Mouse (Mus musculus): ENCODE measurements around the gene A3galt2.

Gene A3galt2

DNA sequence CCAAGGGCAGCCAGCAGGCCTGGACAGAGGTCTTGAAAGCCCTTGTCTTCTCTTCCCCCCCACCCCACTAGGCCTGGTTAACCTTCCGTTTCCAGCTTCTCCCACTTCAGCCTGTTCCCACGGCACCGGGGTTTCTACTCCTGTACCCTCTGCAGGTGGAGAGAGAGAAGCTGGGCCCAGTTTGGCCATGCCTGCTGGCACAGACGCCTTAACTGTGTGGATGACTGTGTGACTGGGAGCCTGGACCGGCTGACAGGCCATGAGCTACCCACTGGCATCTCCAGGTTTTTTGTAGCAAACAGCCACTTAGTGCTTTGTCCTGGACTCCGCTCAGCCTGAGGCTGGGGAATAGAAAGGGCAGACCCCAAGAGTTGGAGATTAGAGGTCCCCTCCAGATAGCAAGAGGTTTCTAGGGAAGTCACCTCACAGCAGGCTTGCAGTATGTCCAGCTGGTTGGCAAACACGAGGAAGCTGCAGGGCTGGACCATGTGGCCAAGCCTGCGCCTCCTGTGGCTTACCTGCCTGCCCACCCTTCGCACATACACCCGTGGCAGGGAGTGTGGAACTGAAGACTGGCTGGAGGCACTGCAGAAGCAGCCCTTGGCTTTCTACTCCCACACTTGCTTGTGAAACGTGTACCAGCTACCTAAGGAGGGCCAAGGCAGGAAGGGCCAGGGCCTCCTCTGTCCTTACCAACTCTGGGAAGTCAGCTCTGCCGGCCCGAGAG lies 3.0 kb upstream of the A3galt2 start:
- DNase-seq (ENCODE audit: low read depth in 1 of 2, low spot score in 2 of 2), result no peak

DNA sequence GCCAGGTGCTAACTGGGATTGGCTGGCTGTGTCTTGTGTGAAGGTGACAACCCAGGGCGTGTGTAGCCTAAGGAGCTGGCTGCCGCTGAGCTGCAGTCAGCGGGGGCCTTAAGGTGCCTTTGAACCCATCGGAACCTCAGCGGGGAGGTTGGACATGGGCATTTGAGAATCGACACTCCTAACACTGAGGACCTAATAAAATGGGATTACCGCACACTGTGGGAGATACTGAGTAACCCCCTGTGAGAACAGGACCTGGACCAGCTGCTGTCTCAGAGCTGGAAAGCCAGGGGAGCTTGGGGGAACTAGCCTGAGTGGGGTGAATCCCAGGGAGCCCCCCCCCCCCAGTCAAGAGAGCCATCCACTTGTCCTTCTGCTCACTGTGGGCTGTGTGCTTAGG lies 1.6 kb upstream of the A3galt2 start:
- DNase-seq (ENCODE audit: low read depth in 1 of 2, low spot score in 2 of 2), result no peak

DNA sequence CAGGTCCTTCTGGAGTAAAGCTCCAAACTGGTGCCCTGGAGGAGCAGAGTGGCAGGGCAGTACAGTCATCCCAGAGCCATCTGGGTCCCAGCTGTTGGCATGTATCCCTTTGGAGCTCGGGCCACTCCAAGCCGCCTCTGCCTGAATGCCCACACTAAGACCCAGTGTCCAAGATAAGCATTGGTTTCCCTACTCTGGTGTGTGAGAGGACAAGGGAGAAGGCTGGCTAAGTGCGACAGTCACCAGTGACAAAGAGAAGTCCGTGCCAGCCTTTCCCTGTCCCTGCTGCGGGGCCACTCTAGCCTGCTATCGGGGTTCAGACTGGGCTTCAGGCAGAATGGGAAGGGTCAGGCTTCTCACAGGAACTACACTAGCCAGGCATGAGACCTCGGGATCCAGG lies 736 bp downstream of the A3galt2 start:
- DNase-seq (ENCODE audit: low read depth in 1 of 2, low spot score in 2 of 2), result no peak

- no peak for DNase-seq (ENCODE audit: low read depth in 1 of 2, low spot score in 2 of 2)
Measured at GRCm38 (mm10) chr4:128759214-128759613, 4.0 kb downstream of the A3galt2 start.

- DNase-seq (ENCODE audit: low read depth in 1 of 2, low spot score in 2 of 2), result no peak
Measured at GRCm38 (mm10) chr4:128760029-128760428, 4.9 kb downstream of the A3galt2 start.

GRCm38 (mm10) chr4:128766929-128767328 lies 11.8 kb downstream of the A3galt2 start:
- no peak for DNase-seq (ENCODE audit: low read depth in 1 of 2, low spot score in 2 of 2)

- DNase-seq (ENCODE audit: low read depth in 1 of 2, low spot score in 2 of 2), result no peak
Measured at GRCm38 (mm10) chr4:128768120-128768519, 13.0 kb downstream of the A3galt2 start.

DNA sequence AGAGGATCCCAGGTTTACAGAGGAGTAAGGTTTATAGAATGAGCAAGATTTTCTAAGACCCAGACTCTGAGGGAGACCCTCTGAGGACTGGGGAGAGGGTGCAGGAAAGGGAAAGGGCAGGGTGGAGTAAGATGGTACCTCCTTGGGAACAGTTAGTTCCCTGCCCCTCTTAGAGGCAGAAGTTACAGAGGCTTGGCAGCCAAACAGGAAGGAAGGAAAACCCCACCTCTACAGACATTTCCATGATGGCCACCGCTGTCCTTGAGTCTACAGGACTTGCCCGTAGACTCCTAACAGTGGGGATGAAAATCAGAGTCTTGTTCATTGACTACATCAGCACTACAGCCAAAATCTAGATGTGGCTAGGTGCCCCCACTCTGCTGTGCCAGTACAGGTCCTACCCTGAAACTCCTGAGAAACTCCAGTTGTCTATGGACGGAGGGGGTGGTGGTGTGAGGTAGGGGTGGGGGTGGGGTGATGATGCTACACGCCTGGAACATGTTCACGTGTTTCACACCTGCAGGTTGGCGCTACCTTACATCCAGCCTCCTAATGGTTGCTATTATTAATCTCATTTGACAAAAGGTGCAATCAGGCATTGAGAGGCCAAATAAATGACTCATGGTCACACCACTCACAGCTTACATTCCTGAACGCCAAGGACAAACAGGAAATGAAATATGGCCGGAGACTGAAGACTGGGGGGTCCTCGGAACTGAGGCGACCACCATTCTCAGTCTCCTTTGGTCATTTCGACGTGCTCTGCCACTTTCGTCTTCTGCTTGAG lies 14.6 kb downstream of the A3galt2 start:
- DNase-seq (ENCODE audit: low read depth in 1 of 2, low spot score in 2 of 2), result no peak

DNA sequence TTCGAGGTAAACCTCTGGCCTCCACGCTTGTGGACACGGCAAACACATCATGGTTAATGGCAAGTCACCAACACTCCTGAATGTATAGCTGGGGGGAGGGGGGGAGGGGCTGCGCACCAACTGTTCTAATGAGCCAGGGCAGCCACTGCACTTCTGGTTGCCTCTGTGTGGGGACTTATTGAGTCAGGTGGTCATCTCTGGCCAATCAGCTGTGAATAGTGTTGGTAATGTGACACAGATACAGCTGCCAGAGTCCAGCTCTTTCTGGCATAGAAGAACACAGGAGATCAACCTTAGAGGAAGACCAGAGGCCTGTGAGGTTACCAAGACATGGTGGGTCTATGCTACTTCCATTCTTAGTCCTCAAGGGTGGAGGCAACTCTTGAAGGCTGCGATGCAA lies 15.5 kb downstream of the A3galt2 start:
- DNase-seq (ENCODE audit: low read depth in 1 of 2, low spot score in 2 of 2), result no peak

DNA sequence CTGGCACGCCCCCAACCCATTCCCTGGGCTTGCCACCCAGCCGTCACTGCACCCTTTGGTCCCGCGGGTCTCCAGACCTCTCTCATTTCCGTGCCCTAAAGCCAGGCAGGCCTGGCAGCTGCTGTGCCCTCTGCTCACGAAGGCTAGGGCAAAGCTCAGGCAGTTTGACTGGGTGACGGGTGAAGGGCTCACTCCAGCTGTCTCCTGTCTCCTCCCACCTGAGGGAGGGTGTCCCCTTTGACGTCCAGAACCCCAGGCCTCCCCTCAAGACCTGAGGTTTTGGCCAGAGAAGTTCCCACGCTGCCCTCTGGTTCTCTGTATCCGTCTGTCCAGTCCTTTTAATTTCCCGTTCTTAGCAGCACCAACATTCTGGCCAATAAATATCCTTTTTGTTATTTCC lies 18.7 kb downstream of the A3galt2 start:
- no peak for DNase-seq (ENCODE audit: low read depth in 1 of 2, low spot score in 2 of 2)

GRCm38 (mm10) chr4:128774467-128774866 lies 19.3 kb downstream of the A3galt2 start:
- no peak for DNase-seq (ENCODE audit: low read depth in 1 of 2, low spot score in 2 of 2)

DNA sequence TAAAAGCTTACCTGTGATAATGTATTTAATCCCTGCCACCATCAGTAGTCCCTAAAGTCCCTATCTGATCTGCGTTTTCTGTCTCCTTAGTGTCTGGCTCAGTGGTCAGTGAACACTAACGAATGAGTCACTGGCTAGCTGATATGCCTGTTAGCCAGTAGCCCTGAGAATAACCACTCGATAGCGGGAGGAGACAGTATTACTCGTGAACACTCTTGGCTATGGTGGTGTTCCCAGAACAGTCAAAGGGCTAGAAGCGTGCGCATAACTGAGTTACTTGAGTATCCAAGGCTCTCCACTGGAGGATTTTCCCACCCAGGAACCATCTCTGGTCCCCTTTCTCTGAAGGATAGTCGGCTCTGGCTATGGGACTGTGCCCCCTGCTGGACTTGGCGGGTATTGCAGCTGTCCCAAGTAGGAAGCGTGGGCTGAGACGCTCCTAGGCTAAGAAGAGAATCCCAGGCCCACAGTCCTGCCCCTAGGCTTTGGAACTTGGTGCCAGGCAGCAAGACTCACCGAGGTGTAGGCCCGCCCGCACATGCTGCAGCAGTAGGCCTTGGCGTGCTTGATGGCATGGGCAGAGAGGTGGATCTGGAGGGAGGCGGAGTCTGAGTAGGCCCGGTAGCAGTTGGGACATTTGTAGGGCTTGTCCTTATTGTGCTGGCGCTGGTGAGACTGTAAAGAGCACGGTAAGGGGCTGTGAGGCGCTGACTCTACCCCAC lies 21.6 kb downstream of the A3galt2 start:
- DNase-seq (ENCODE audit: low read depth in 1 of 2, low spot score in 2 of 2), result peak in 1 of 2 experiments; percentile 45

GRCm38 (mm10) chr4:128777593-128777992 lies 22.4 kb downstream of the A3galt2 start:
- DNase-seq (ENCODE audit: low read depth in 1 of 2, low spot score in 2 of 2), result no peak

GRCm38 (mm10) chr4:128782037-128782436 lies 26.9 kb downstream of the A3galt2 start:
- DNase-seq (ENCODE audit: low read depth in 1 of 2, low spot score in 2 of 2), result no peak

DNA sequence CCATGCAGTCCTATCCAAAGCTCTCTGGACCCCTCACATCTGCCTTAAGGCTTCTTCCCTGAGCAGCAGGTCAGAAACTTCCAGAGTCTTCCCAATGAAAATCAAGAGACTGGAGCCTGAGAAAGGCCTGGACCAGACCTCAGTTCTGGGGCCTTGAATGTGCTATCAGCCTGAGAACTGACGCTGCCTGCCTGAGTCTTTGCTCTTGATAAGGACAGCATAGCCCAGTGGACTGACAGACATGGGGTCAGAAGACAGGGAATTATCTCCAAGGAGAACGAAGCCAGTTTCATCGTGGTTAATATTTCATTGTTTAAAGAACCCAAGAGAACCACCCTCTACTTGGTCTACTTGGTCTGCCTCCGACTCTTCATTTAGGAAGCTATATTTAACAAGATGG lies 27.5 kb downstream of the A3galt2 start:
- DNase-seq (ENCODE audit: low read depth in 1 of 2, low spot score in 2 of 2), result no peak

GRCm38 (mm10) chr4:128784950-128785631 lies 29.9 kb downstream of the A3galt2 start:
- DNase-seq (ENCODE audit: low read depth in 1 of 2, low spot score in 2 of 2), result no peak

- DNase-seq (ENCODE audit: low read depth in 1 of 2, low spot score in 2 of 2), result no peak
Measured at GRCm38 (mm10) chr4:128785921-128786654, 30.9 kb downstream of the A3galt2 start.

DNA sequence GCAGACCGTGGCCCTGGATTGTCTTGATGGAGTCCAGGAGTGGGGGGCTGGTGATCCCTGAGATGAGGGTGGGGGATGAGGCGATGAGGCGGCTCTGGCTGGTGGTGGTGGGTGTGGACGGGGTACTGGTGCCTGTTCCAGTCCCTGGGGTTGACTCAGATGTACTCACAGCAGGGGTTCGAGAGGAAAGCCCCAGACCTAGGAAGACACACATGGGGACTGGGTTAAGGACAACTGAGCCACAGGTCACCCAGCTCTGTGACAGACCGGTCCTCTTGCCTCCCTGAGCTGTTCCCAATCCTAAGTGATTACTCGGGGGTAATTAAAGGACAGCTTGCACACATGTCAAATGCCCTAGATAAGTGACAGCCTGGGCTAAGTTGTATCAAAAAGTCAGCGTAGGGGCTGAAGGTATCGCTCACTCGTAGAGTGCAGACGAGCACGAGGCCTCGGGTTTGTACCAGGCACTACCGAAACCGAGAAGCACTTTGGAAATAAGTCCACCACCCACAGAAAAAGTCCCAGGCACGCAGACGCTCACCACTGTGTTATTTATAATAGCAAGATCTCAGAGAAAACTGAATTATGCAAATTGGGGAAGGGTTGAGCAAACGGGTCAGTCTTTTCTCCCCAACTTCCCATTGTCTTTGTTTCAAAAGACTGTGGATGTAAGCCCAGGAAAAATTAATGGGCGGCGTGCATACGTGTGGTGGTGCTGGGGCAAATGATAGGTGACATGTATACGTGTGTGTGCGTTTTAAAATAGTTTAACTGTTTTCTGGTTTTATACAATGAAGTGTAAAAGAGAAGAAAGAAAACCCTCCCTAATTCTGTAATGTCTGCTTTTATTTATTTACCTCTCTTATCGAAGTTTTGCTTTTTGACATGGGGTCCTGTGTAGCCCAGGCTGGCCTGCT lies 32.1 kb downstream of the A3galt2 start:
- DNase-seq (ENCODE audit: low read depth in 1 of 2, low spot score in 2 of 2), result no peak

GRCm38 (mm10) chr4:128788108-128788507 lies 32.9 kb downstream of the A3galt2 start:
- DNase-seq (ENCODE audit: low read depth in 1 of 2, low spot score in 2 of 2), result no peak

GRCm38 (mm10) chr4:128789646-128790045 lies 34.5 kb downstream of the A3galt2 start:
- DNase-seq (ENCODE audit: low read depth in 1 of 2, low spot score in 2 of 2), result no peak
